Mouse (Mus musculus): ENCODE data around the gene Carhsp1. TPM values are rescaled to one million over a fixed set of nuclear protein-coding genes. Genes with fewer than 3 reads are reported as not detected.
A peak's percentile ranks its signal among the peaks of the same experiment; 100 is the strongest.

The Carhsp1 gene
- polyA plus RNA-seq, 1 experiment = 66.5 TPM

DNA sequence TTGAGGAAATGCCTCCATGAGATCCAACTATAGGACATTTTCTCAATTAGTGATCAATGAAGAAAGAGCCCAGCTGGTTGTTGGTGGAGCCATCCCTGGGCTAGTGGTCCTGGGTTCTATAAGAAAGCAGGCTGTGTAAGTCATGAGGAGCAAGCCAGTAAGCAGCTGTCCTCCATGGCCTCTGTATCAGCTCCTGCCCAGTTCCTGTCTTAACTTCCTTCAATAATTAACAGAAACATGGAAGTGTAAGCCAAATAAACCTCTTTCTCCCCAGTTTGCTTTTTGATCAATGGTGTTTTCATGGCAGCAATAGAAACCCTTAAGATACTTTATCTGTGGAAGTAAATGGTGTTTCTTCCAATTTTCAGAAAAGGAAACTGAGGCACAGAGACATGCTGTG lies 856 bp upstream of the Carhsp1 start:
- peak overlapping the region; percentile 45; the same call in 1 of the 2 replicates for H3K27ac ChIP-seq (ENCODE audit: control insufficient read depth, insufficient read depth, low read depth, low read length, poor library complexity)
- H3K4me1 ChIP-seq (ENCODE audit: control insufficient read depth, insufficient read depth, low read length) = peaks cover 10% of the 10 kb centered on the region
- no peak overlapping the region for H3K4me3 ChIP-seq (replicated peaks; ENCODE audit: control insufficient read depth, low read depth, low read length)
- TF ChIP-seq POLR2A (IDR thresholded peaks at IDR 0.05; ENCODE audit: borderline replicate concordance, control insufficient read depth, low read depth, low read length) = no peak
- TF ChIP-seq CTCF (IDR thresholded peaks at IDR 0.05; ENCODE audit: control insufficient read depth, insufficient read depth, low read length) = no peak

DNA sequence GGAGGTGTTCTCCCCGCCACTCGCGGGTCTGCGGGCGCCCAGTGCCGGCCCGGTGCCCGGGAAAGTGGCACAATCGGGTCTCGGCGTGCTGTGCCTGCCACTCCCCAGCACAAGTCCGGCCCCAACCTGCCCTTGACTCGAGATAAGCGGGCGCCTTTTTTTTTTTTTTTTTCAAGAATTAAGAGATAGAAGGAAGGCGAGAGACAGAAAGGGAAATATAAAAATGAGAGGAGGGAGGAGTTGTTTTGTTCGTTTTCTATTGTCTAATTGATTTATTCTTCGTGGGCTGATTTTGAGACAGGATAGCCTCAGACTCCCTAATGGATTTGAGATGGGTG lies 364 bp upstream of the Carhsp1 start:
- peak overlapping the region; percentile 85 for H3K27ac ChIP-seq (ENCODE audit: control insufficient read depth, insufficient read depth, low read depth, low read length, poor library complexity)
- peaks cover 10% of the 10 kb centered on the region for H3K4me1 ChIP-seq (ENCODE audit: control insufficient read depth, insufficient read depth, low read length)
- WGBS = under 1% methylated on average over 18 of the region's 18 CpGs

DNA sequence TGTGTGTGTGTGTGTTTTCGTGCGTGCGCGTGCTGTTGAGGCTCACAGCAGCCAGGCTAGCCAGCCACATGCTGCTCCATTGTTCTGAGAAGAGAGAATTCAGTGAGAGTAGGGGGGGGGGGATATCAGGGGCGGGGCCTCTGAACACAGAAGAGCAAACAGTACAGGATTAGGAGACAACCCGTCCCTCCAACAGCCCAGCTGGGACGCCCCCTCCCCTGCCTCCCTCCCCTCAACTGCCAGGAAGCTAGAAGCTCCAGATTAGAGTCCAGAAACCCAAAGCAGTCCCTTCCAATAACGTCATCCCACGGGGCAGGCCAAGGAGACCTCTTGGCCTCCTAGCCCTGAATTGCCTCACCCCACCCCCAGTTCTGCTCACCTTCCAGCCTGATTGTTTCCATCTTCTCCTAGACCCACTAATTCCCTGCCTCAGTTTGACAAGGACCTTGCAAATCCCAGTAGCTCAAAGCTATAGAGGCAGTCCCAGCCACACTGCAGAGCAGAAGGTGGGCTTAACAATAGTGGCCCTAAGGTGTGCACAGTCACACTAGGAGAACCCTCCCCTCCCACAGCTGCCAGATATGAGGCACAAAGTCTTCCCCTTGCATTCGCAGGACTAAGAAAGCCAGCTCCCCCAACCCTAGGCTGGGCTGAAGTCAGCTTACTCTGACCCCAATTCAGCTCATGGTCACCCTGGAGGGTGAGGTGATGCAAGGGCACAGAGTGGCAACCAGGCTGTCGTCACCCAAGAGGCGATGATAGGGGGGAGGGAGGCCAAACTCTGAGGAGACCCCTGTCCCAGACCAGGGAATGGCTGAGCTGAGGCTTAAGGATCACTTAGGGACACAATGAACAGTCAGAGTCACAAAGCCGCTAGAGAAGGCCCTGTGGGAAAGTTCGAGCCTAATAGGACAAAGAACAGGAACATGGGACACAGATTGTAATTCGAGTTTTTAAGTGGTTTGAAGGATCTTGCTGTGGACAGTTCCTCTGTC lies 1.6 kb downstream of the Carhsp1 start:
- H3K4me1 ChIP-seq (ENCODE audit: control insufficient read depth, insufficient read depth, low read length) = peaks cover 10% of the 10 kb centered on the region
- peak overlapping the region; percentile 70 for H3K4me3 ChIP-seq (replicated peaks; ENCODE audit: control insufficient read depth, low read depth, low read length)
- H3K27ac ChIP-seq (ENCODE audit: control insufficient read depth, insufficient read depth, low read depth, low read length, poor library complexity) = peak overlapping the region; percentile 40; the same call in 1 of the 2 replicates
- WGBS = 61% methylated on average over 15 of the region's 15 CpGs
- no peak for TF ChIP-seq POLR2A (IDR thresholded peaks at IDR 0.05; ENCODE audit: borderline replicate concordance, control insufficient read depth, low read depth, low read length)
- no peak for TF ChIP-seq CTCF (IDR thresholded peaks at IDR 0.05; ENCODE audit: control insufficient read depth, insufficient read depth, low read length)

More for the DNA sequence above, 364 bp upstream of the Carhsp1 start:
- H3K4me3 ChIP-seq (replicated peaks; ENCODE audit: control insufficient read depth, low read depth, low read length) = peak overlapping the region; percentile 70
- TF ChIP-seq POLR2A (IDR thresholded peaks at IDR 0.05; ENCODE audit: borderline replicate concordance, control insufficient read depth, low read depth, low read length) = no peak
- no peak for TF ChIP-seq CTCF (IDR thresholded peaks at IDR 0.05; ENCODE audit: control insufficient read depth, insufficient read depth, low read length)

DNA sequence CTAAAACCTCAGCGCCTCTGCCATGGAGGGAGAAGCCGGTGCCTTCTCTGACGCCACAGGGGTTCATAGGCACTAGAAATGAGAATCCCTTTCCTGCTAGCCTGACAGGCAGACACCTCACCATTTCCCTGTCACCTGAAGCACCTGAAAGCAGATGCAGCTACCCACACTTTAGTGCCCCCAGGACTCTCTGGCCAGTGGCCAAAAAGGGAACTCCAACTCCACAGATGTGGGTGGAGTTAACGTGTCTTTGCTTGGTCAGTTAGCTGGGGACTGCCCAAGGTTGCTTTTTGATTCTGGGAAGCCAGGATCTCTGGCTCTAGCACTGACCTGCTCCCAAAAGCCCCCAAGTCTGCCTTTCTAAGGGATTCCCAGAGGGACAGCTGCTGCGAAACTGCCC lies 2.5 kb downstream of the Carhsp1 start:
- peaks cover 10% of the 10 kb centered on the region for H3K4me1 ChIP-seq (ENCODE audit: control insufficient read depth, insufficient read depth, low read length)
- no peak for TF ChIP-seq POLR2A (IDR thresholded peaks at IDR 0.05; ENCODE audit: borderline replicate concordance, control insufficient read depth, low read depth, low read length)
- TF ChIP-seq CTCF (IDR thresholded peaks at IDR 0.05; ENCODE audit: control insufficient read depth, insufficient read depth, low read length) = no peak
- H3K4me3 ChIP-seq (replicated peaks; ENCODE audit: control insufficient read depth, low read depth, low read length) = no peak overlapping the region
- WGBS = 85% methylated on average over 5 of the region's 5 CpGs
- no peak overlapping the region for H3K27ac ChIP-seq (ENCODE audit: control insufficient read depth, insufficient read depth, low read depth, low read length, poor library complexity)

DNA sequence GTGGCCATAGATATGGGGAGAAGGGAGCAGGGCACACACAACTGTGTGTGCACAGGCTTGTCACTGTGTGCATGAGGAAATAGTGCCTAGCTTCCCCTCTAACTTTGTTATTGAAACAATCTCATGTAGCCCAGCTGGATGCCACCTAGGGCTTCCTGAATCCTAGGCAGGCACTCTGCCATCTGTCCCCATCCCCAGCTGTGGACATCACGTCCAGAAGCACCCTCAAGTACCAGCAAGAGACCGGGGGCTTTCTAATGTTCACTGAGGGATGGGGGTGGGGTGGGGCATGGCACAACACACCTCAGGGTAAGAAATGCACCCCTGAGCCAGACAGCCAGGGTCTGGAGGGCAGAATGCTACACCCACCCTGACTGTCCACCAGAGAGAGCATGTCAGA lies 3.6 kb downstream of the Carhsp1 start:
- no peak overlapping the region for H3K4me3 ChIP-seq (replicated peaks; ENCODE audit: control insufficient read depth, low read depth, low read length)
- WGBS = 92% methylated on average over 2 of the region's 2 CpGs
- peaks cover 7% of the 10 kb centered on the region; the same call in 1 of the 2 replicates for H3K4me1 ChIP-seq (ENCODE audit: control insufficient read depth, insufficient read depth, low read length)
- H3K27ac ChIP-seq (ENCODE audit: control insufficient read depth, insufficient read depth, low read depth, low read length, poor library complexity) = 0 out of 2 replicates have a peak overlapping the region, but pooled peaks have one; percentile 30
- TF ChIP-seq CTCF (IDR thresholded peaks at IDR 0.05; ENCODE audit: control insufficient read depth, insufficient read depth, low read length) (no peak), POLR2A (IDR thresholded peaks at IDR 0.05; ENCODE audit: borderline replicate concordance, control insufficient read depth, low read depth, low read length) (no peak)

DNA sequence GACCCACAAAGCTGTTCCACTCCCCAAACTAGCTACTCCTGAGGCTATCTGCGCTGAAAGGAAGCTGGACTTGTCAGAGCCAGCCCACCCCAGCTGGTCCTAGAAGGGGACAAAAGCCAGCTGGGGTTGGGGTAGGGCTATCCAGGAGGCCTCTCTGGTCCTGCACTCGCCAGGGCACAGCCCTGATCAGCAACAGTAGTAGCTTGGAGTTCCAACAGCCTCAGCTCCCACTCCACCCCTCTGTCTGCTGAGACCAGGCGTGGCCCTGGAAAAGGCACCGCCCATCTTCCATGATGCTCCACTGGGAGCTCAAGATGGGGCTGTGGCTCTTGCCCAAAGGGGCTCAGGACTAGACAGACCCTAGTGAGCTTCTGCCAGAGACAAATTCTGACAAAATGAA lies 4.1 kb downstream of the Carhsp1 start:
- Histone ChIP-seq H3K4me1 (ENCODE audit: control insufficient read depth, insufficient read depth, low read length) (peaks cover 7% of the 10 kb centered on the region; the same call in 1 of the 2 replicates), H3K4me3 (replicated peaks; ENCODE audit: control insufficient read depth, low read depth, low read length) (no peak overlapping the region), H3K27ac (ENCODE audit: control insufficient read depth, insufficient read depth, low read depth, low read length, poor library complexity) (peak overlapping the region; percentile 73)
- no peak for TF ChIP-seq CTCF (IDR thresholded peaks at IDR 0.05; ENCODE audit: control insufficient read depth, insufficient read depth, low read length)
- peak; percentile 8; the same call in 1 of the 2 replicates for TF ChIP-seq POLR2A (IDR thresholded peaks at IDR 0.05; ENCODE audit: borderline replicate concordance, control insufficient read depth, low read depth, low read length)
- WGBS = 84% methylated on average over 4 of the region's 4 CpGs

DNA sequence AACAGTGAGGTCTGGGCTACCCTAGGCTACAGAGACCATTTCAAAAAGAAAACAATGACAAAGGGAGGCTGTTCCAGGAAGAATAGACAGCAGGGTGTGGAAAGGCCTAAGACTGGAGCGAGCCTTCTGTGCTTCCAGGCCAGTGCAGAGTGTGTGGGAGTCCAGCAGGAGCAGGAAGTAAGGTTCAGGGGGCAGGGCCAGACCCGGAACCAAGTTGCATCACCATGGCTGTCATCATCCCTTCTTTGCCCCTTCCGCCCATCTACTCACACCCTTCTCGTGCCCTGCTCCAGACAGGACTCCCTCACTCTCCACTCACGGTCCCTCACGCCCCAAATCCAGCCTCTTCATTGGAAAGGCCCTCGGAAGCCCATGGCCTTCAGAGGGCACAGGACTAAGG lies 4.7 kb downstream of the Carhsp1 start:
- no peak overlapping the region for H3K4me3 ChIP-seq (replicated peaks; ENCODE audit: control insufficient read depth, low read depth, low read length)
- peaks cover 7% of the 10 kb centered on the region; the same call in 1 of the 2 replicates for H3K4me1 ChIP-seq (ENCODE audit: control insufficient read depth, insufficient read depth, low read length)
- TF ChIP-seq CTCF (IDR thresholded peaks at IDR 0.05; ENCODE audit: control insufficient read depth, insufficient read depth, low read length) (no peak), POLR2A (IDR thresholded peaks at IDR 0.05; ENCODE audit: borderline replicate concordance, control insufficient read depth, low read depth, low read length) (peak; percentile 31; the same call in 1 of the 2 replicates)
- 54% methylated on average over 7 of the region's 7 CpGs for WGBS
- H3K27ac ChIP-seq (ENCODE audit: control insufficient read depth, insufficient read depth, low read depth, low read length, poor library complexity) = peak overlapping the region; percentile 73

DNA sequence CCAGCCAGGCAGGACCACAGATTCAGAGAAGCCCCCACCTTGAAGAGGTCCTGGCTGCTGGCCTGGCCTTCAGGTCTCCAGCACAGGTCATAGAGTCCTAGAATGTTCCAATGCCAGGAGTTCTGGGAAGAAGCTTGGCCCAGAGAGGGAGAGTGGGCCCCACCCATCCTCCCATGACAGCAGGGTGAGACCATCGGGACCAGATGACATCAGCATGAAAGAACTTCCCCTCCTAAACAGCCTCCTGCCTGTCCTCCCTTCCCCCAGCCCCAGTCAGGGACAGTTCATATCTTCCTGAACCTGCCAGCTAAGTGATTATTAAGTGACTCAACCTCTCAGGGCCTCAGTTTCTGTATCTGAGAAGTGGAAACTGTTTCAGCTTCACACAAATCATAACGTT lies 5.5 kb downstream of the Carhsp1 start:
- no peak for TF ChIP-seq CTCF (IDR thresholded peaks at IDR 0.05; ENCODE audit: control insufficient read depth, insufficient read depth, low read length)
- no peak for TF ChIP-seq POLR2A (IDR thresholded peaks at IDR 0.05; ENCODE audit: borderline replicate concordance, control insufficient read depth, low read depth, low read length)
- H3K4me1 ChIP-seq (ENCODE audit: control insufficient read depth, insufficient read depth, low read length) = peaks cover 7% of the 10 kb centered on the region; the same call in 1 of the 2 replicates
- no peak overlapping the region for H3K4me3 ChIP-seq (replicated peaks; ENCODE audit: control insufficient read depth, low read depth, low read length)
- peak overlapping the region; percentile 63 for H3K27ac ChIP-seq (ENCODE audit: control insufficient read depth, insufficient read depth, low read depth, low read length, poor library complexity)
- WGBS = 26% methylated on average over 2 of the region's 2 CpGs

Data from bone marrow, adult 2 months (tissue).